Mouse (Mus musculus) mature B cell (primary cell): ENCODE data around the gene Hoxb6.

Experiments used
- in situ Hi-C: fragments of 300-500 bp; cut with MboI; formaldehyde crosslinking; loops from 2 replicates; pipeline ENCODE4 v1.14.3; 2019

Gene Hoxb6

DNA sequence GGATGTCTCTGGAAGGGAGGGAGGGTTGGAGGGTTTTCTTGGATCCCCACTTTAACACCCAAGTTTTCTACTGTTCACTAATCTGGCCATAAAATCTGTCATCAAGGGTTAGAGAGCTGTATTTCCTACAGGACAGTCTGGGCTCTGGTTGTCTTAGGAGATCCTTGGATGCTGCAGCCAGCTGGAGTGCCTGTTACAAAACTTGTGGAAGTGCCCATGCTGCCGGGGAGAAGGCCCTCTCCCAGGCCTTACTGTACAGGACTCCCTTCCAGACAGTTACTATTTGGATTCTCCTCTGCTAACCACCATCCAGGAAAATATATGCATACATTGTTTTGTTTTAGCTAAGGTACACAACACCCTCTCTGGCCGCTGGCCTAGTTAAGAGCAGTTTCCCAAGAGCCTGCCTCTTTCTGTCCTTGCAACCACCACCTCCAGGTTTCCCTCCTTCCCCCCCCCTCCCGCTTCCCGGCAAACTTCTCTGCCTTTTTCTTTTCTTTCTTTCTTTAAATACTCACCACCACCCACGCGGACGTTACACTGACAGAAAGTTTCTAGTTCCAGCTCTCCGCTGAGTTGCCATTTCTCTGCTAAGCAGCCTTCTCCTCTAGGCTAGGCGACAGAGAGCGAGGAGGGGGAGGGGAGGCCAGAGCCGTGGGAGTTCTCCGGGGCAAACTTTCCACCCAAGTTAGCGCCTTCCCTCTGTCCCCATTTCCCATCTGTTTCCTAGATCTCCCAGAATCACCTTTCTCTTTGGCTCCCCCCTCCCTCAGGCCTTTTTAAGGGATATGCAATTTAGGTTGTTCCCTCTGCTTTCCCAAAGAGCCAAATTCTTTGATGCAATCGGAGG, 57.4 kb downstream of the Hoxb6 start:
- in situ Hi-C loops = no loop called here

- in situ Hi-C loops = no loop called here
Observed at GRCm38 (mm10) chr11:96350341-96350624, 58.0 kb downstream of the Hoxb6 start, which contains the start of gene Hoxb2. Gene Hoxb2 (plus strand): TSS chr11:96350525.

GRCm38 (mm10) chr11:96350791-96351190, 58.5 kb downstream of the Hoxb6 start:
- in situ Hi-C loops = no loop called here
